Mouse (Mus musculus) MEL (cell line): ENCODE measurements around the gene Sds.

Experiments used
- BHLHE40 ChIP-seq: IDR thresholded peaks from 2 replicates; pipeline ENCODE4 v1.6.1; 2012; ENCODE audit warnings: low read depth, mild to moderate bottlenecking, inconsistent platforms, low read length, improper control_type of control experiment, borderline replicate concordance
- CTCF ChIP-seq, 3 experiments: IDR thresholded peaks in 2 of 3; conservative IDR thresholded peaks in 1 of 3; 2 replicates each; pipeline ENCODE4 v1.5.1; 2011 to 2012; ENCODE audit warnings: low read length in 3 of 3, low read depth in 2 of 3, mild to moderate bottlenecking in 2 of 3, improper control_type of control experiment in 1 of 3, inconsistent platforms in 1 of 3, mixed read lengths in 1 of 3, moderate library complexity in 1 of 3; ENCODE audit not compliant: control insufficient read depth in 1 of 3, insufficient read depth in 1 of 3, poor library complexity in 1 of 3, severe bottlenecking in 1 of 3
- EP300 ChIP-seq, 2 experiments: IDR thresholded peaks; 2 replicates each; pipeline ENCODE4 v1.6.1; 2011; ENCODE audit warnings: improper control_type of control experiment in 2 of 2, low read length in 2 of 2, low read depth in 1 of 2, mild to moderate bottlenecking in 1 of 2
- MAFK ChIP-seq: IDR thresholded peaks from 2 replicates; pipeline ENCODE4 v1.6.1; 2011; ENCODE audit warnings: low read depth, mild to moderate bottlenecking, low read length, improper control_type of control experiment, borderline replicate concordance
- MYC ChIP-seq: IDR thresholded peaks from 2 replicates; pipeline ENCODE4 v1.6.1; 2011; ENCODE audit warnings: low read depth, mild to moderate bottlenecking, low read length, improper control_type of control experiment, moderate library complexity
- TAL1 ChIP-seq: IDR thresholded peaks from 2 replicates; pipeline ENCODE4 v1.6.1; 2012; ENCODE audit warnings: mild to moderate bottlenecking, inconsistent platforms, low read length, moderate library complexity, mixed read lengths

- no peak for TF ChIP-seq TAL1
- no peak for TF ChIP-seq MAFK
- no peak for TF ChIP-seq EP300 (IDR thresholded peaks at IDR 0.05; ENCODE audit: low read depth in 1 of 2, low read length in 2 of 2)
- TF ChIP-seq BHLHE40, result no peak
- no peak for TF ChIP-seq CTCF (IDR thresholded peaks at IDR 0.05 in 2 of 3, conservative IDR thresholded peaks at IDR 0.05 in 1 of 3; ENCODE audit: control insufficient read depth in 1 of 3, insufficient read depth in 1 of 3, low read depth in 2 of 3, low read length in 3 of 3, poor library complexity in 1 of 3, severe bottlenecking in 1 of 3)
- no peak for TF ChIP-seq MYC
These were observed 14.4 kb downstream of the Sds start for GRCm38 (mm10) chr5:120490679-120491192.
